Mouse (Mus musculus) hindbrain, embryonic 13.5 days (tissue): ENCODE measurements at regions not wholly inside any gene's neighbourhood (a gene's known extent, or its start where the extent isn't known, plus 50 kb on each side); places are given as distances from the start of the nearest gene placed in this dataset.
"Not testable (repeated sequence)": the region's sequence is repeated elsewhere in the genome, so short reads cannot be mapped to it uniquely, and the experiment has no call there.

ENCODE experiments used
- ATAC-seq: fragments of 200-750 bp; cut with Nextera tagmentation; 2 replicates; pipeline ENCODE4 v1.8.0; 2017; ENCODE audit warnings: moderate TSS enrichment; ENCODE audit not compliant: low FRiP score
- H3K27ac ChIP-seq: fragments of 300-500 bp; sonication (generic); 2 replicates; pipeline ENCODE4 v1.5.1; 2015; ENCODE audit warnings: inconsistent platforms, mild to moderate bottlenecking, moderate library complexity
- H3K27me3 ChIP-seq: fragments of 300-500 bp; sonication (generic); 2 replicates; pipeline ENCODE4 v1.6.1; 2015; ENCODE audit warnings: mild to moderate bottlenecking, inconsistent platforms
- H3K36me3 ChIP-seq: fragments of 300-500 bp; sonication (generic); 2 replicates; pipeline ENCODE4 v1.6.1; 2015; ENCODE audit warnings: mild to moderate bottlenecking, inconsistent platforms
- H3K4me1 ChIP-seq: fragments of 300-500 bp; sonication (generic); replicated peaks from 2 replicates; pipeline ENCODE4 v1.6.1; 2015; ENCODE audit warnings: inconsistent platforms
- H3K4me2 ChIP-seq: fragments of 300-500 bp; sonication (generic); 2 replicates; pipeline ENCODE4 v1.6.1; 2015; ENCODE audit warnings: inconsistent platforms, mild to moderate bottlenecking, moderate library complexity
- H3K4me3 ChIP-seq: fragments of 300-500 bp; sonication (generic); 2 replicates; pipeline ENCODE4 v1.5.1; 2015; ENCODE audit warnings: mild to moderate bottlenecking, inconsistent platforms
- H3K9ac ChIP-seq: fragments of 300-500 bp; sonication (generic); 2 replicates; pipeline ENCODE4 v1.6.1; 2015; ENCODE audit warnings: mild to moderate bottlenecking, inconsistent platforms
- H3K9me3 ChIP-seq: fragments of 300-500 bp; sonication (generic); 2 replicates; pipeline ENCODE4 v1.6.1; 2016; ENCODE audit warnings: inconsistent platforms
- WGBS: fragments of 180-500 bp; shearing (Covaris S2); methylation state at CpG from one replicate; pipeline ENCODE4 v1.1.7; 2015; 5-methylcytosine and 5-hydroxymethylcytosine counted together

- WGBS, result 39% methylated on average over 15 of the region's 15 CpGs
- Histone ChIP-seq H3K4me2 (no peak overlapping the region), H3K27ac (peak overlapping the region; percentile 20; the same call in 1 of the 2 replicates), H3K27me3 (no peaks in the 10 kb centered on the region), H3K4me3 (no peak overlapping the region), H3K4me1 (peaks cover 11% of the 10 kb centered on the region), H3K9me3 (no peaks in the 10 kb centered on the region), H3K9ac (no peak overlapping the region), H3K36me3 (no peaks in the 10 kb centered on the region)
- ATAC-seq, result peak; percentile 46; the same call in 1 of the 2 replicates
Observed at GRCm38 (mm10) chr10:68967976-68968968, 183.0 kb upstream of the Rhobtb1 start.

GRCm38 (mm10) chr10:68970521-68970920 lies 180.7 kb upstream of the Rhobtb1 start:
- Histone ChIP-seq H3K4me2 (no peak overlapping the region), H3K9ac (no peak overlapping the region), H3K9me3 (no peaks in the 10 kb centered on the region), H3K36me3 (no peaks in the 10 kb centered on the region), H3K27ac (no peak overlapping the region), H3K4me3 (no peak overlapping the region), H3K27me3 (no peaks in the 10 kb centered on the region), H3K4me1 (peaks cover 16% of the 10 kb centered on the region)
- no peak for ATAC-seq
- 94% methylated on average over 2 of the region's 2 CpGs for WGBS

- Histone ChIP-seq H3K4me2 (no peak overlapping the region), H3K27me3 (no peaks in the 10 kb centered on the region), H3K4me1 (peaks cover 5% of the 10 kb centered on the region), H3K36me3 (no peaks in the 10 kb centered on the region), H3K9ac (no peak overlapping the region), H3K4me3 (no peak overlapping the region), H3K27ac (no peak overlapping the region), H3K9me3 (no peaks in the 10 kb centered on the region)
- ATAC-seq, result no peak
- 52% methylated on average over 7 of the region's 7 CpGs for WGBS
Observed at GRCm38 (mm10) chr10:68974771-68975170, 176.5 kb upstream of the Rhobtb1 start.

- no peak for ATAC-seq
- 77% methylated on average over 10 of the region's 10 CpGs for WGBS
- H3K4me2 ChIP-seq, result no peak overlapping the region
- no peaks in the 10 kb centered on the region for H3K36me3 ChIP-seq
- H3K27me3 ChIP-seq, result no peaks in the 10 kb centered on the region
- no peak overlapping the region for H3K4me3 ChIP-seq
- no peaks in the 10 kb centered on the region for H3K9me3 ChIP-seq
- H3K4me1 ChIP-seq, result peaks cover 5% of the 10 kb centered on the region
- no peak overlapping the region for H3K27ac ChIP-seq
- no peak overlapping the region for H3K9ac ChIP-seq
Observed at GRCm38 (mm10) chr10:68976443-68977025, 174.7 kb upstream of the Rhobtb1 start.

GRCm38 (mm10) chr10:68978115-68978514 lies 173.1 kb upstream of the Rhobtb1 start:
- H3K4me1 ChIP-seq, result peaks cover 5% of the 10 kb centered on the region
- ATAC-seq, result no peak
- H3K27ac ChIP-seq, result no peak overlapping the region
- H3K27me3 ChIP-seq, result no peaks in the 10 kb centered on the region
- no peaks in the 10 kb centered on the region for H3K36me3 ChIP-seq
- H3K4me2 ChIP-seq, result no peak overlapping the region
- H3K4me3 ChIP-seq, result no peak overlapping the region
- H3K9ac ChIP-seq, result no peak overlapping the region
- WGBS, result 76% methylated on average over 4 of the region's 4 CpGs
- no peaks in the 10 kb centered on the region for H3K9me3 ChIP-seq

- Histone ChIP-seq H3K27me3 (no peaks in the 10 kb centered on the region), H3K9ac (no peak overlapping the region), H3K4me2 (no peak overlapping the region), H3K4me1 (no peaks in the 10 kb centered on the region), H3K36me3 (no peaks in the 10 kb centered on the region), H3K4me3 (no peak overlapping the region), H3K9me3 (no peaks in the 10 kb centered on the region), H3K27ac (no peak overlapping the region)
- WGBS, result 90% methylated on average over 7 of the region's 7 CpGs
- ATAC-seq, result no peak
Observed at GRCm38 (mm10) chr10:68979949-68980348, 171.3 kb upstream of the Rhobtb1 start.

GRCm38 (mm10) chr10:68982288-68982687 lies 168.9 kb upstream of the Rhobtb1 start:
- Histone ChIP-seq H3K9me3 (no peaks in the 10 kb centered on the region), H3K4me2 (no peak overlapping the region), H3K27ac (no peak overlapping the region), H3K27me3 (no peaks in the 10 kb centered on the region), H3K4me1 (peaks cover 2% of the 10 kb centered on the region; the same call in 1 of the 2 replicates), H3K36me3 (no peaks in the 10 kb centered on the region), H3K9ac (no peak overlapping the region), H3K4me3 (no peak overlapping the region)
- no peak for ATAC-seq
- 89% methylated on average over 8 of the region's 8 CpGs for WGBS

GRCm38 (mm10) chr10:68990584-68990983 lies 160.7 kb upstream of the Rhobtb1 start:
- Histone ChIP-seq H3K4me2 (no peak overlapping the region), H3K4me1 (peaks cover 4% of the 10 kb centered on the region; the same call in 1 of the 2 replicates), H3K27me3 (no peaks in the 10 kb centered on the region), H3K36me3 (no peaks in the 10 kb centered on the region), H3K9me3 (no peaks in the 10 kb centered on the region), H3K9ac (no peak overlapping the region), H3K4me3 (no peak overlapping the region), H3K27ac (no peak overlapping the region)
- no peak for ATAC-seq
- 91% methylated on average over 6 of the region's 6 CpGs for WGBS

- no peak overlapping the region for H3K9ac ChIP-seq
- H3K4me1 ChIP-seq, result no peaks in the 10 kb centered on the region
- no peaks in the 10 kb centered on the region for H3K27me3 ChIP-seq
- no peaks in the 10 kb centered on the region for H3K9me3 ChIP-seq
- H3K36me3 ChIP-seq, result no peaks in the 10 kb centered on the region
- no peak overlapping the region for H3K4me2 ChIP-seq
- ATAC-seq, result no peak
- WGBS, result 95% methylated on average over 6 of the region's 6 CpGs
- H3K4me3 ChIP-seq, result no peak overlapping the region
- no peak overlapping the region for H3K27ac ChIP-seq
Observed at GRCm38 (mm10) chr10:68999610-69000009, 151.6 kb upstream of the Rhobtb1 start.

GRCm38 (mm10) chr10:69001654-69002435 lies 149.4 kb upstream of the Rhobtb1 start:
- no peak overlapping the region for H3K27ac ChIP-seq
- no peaks in the 10 kb centered on the region for H3K9me3 ChIP-seq
- no peaks in the 10 kb centered on the region for H3K27me3 ChIP-seq
- no peak for ATAC-seq
- H3K4me3 ChIP-seq, result no peak overlapping the region
- H3K4me2 ChIP-seq, result no peak overlapping the region
- H3K4me1 ChIP-seq, result no peaks in the 10 kb centered on the region
- no peak overlapping the region for H3K9ac ChIP-seq
- no peaks in the 10 kb centered on the region for H3K36me3 ChIP-seq
- WGBS, result 92% methylated on average over 12 of the region's 12 CpGs

- Histone ChIP-seq H3K4me1 (no peaks in the 10 kb centered on the region), H3K4me2 (no peak overlapping the region), H3K4me3 (no peak overlapping the region), H3K27me3 (no peaks in the 10 kb centered on the region), H3K27ac (no peak overlapping the region), H3K9me3 (no peaks in the 10 kb centered on the region), H3K9ac (no peak overlapping the region), H3K36me3 (no peaks in the 10 kb centered on the region)
- WGBS, result 54% methylated on average over 9 of the region's 9 CpGs
- no peak for ATAC-seq
Observed at GRCm38 (mm10) chr10:69005199-69005872, 145.9 kb upstream of the Rhobtb1 start.

GRCm38 (mm10) chr10:69008679-69009078 lies 142.6 kb upstream of the Rhobtb1 start:
- not testable (repeated sequence) for H3K4me1 ChIP-seq, H3K27me3 ChIP-seq, H3K4me2 ChIP-seq, H3K36me3 ChIP-seq, H3K4me3 ChIP-seq, H3K27ac ChIP-seq, H3K9me3 ChIP-seq, H3K9ac ChIP-seq, ATAC-seq
- WGBS, result 87% methylated on average over 8 of the region's 8 CpGs
